Mouse (Mus musculus) embryo, embryonic 10.5 days (tissue): ENCODE data around the gene Olfr467.
"Not testable (repeated sequence)": the region's sequence is repeated elsewhere in the genome, so short reads cannot be mapped to it uniquely, and the experiment has no call there.

Experiments used
- DNase-seq: peaks from one replicate; pipeline ENCODE4 v3.0.0-alpha.2; 2015; ENCODE audit warnings: low spot score

Gene Olfr467

DNA sequence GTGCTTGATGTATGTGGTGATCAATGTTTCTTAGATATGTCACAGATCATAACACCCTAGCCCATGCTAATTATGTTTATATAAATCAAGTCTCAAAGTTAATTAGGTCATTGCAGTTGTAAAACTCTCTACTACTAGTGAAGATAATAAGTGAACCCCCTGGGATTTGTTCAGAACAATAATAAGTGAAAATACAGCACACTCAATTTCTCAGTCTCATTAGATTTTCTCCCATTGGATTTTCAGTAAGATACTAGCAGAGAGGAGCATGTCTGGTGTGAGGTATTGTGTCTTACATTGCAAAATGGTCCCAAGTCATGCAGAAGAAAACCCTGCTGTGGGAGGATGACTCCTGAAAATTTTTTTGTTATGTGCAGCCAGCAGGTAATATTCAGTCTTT, at the start of gene Olfr467:
Gene Olfr467 (plus strand): TSS at position 301 of the 400 bp plus-strand sequence.
- DNase-seq, result no peak

DNA sequence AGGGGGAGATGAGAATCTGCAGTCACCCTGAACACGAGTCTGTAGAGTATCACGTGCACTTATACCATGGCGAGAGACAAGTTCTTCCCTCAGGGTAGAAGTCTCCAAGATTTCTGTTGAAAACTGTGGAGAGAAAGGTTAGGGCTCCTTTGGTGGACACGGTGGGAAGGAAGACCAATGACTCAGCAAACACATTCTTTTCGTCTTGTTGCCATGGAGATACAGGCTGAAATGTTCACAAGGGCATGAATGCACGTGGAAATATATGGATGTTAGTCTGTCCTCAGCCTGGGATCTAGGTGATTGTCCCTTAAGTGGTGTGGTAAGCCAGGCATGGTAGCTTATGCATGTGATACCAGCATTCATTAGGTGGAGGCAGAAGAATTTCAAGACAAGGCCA, 41.3 kb upstream of the Olfr467 start:
- no peak for DNase-seq

DNA sequence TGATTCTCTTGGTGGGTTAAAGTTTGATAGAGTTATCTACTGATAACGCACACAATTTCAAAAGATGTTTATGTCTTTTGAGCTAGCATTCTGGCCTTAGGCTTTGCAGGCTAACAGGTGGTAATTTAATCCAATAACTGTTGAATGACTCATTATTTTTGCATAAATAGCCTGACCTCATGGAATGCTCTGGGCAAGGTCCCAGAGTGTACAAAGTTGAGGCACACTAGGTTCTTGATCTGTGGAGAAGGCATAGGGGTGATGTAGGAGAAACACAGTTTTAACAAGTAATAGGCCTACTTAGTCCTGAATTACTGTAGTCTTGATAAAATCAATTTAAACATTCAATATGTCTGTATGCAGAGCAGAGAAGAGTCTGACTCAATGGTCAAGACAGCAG, 33.8 kb upstream of the Olfr467 start:
- no peak for DNase-seq

DNA sequence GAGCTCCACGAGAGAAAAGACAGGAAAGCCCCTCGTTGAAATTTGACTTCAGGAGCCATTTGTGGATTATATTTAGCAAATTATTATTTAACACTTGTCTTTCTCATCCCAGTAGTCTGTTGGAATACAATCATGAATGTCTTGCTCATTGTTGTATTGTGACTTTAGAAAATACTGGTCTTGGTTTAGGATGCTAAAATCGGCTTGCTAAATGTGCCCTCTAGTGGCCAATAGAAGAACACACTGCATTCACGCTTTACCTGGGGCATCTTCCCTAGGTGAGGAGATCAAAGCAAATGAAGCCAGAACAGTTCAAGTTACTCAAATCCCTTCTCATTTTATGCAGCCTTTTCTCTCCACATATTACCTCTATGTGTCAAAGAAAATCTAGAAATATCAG, 32.5 kb upstream of the Olfr467 start:
- DNase-seq, result peak; percentile 50

DNA sequence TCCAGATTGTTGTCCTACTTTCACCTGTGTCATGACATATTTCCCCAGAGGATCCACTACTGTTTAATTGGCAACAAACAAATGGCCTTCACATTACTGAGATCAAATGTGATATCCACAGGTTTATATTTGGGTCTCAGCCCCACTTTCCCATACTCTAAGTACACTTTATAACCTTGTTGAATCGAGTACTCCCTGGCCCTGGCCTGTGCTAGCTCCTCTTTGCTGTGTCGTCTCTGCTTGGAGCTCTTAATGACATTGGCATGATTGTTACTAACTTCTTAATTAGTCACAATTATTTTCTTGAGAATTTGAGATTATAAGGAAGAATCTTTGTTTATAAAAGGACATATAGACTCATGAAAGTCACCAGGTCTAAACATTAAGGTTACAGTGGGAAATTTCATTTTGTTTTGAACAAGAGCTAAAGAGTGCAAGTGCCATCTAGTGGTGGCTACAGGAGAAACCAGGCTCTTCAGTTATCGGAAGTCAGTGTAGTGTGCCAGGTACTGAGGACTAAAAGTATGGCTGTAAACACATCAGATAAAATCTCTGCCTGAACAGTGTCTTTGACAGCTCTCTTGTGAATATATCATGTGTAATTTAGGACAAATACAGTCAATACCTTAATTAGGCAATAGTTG, 24.0 kb upstream of the Olfr467 start:
- peak; percentile 67 for DNase-seq

DNA sequence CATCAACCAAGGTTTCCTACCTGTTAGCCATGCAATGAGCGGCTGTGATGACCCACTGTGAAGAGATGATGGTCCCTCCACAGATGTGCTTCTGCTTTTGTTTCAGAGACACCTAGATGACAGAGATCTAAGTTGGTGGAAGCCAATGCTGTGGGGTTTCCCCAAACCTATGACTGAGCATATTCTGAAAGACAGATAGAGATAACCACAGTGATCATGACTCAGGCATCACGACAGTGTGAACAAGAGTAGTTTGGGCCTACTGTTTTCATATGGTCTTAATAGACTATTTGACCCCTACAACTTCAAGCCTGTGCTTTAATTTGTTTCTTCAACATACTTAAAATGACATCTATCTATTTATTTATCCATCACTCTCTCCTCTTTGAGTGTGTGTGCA, 15.6 kb upstream of the Olfr467 start:
- DNase-seq, result no peak

DNA sequence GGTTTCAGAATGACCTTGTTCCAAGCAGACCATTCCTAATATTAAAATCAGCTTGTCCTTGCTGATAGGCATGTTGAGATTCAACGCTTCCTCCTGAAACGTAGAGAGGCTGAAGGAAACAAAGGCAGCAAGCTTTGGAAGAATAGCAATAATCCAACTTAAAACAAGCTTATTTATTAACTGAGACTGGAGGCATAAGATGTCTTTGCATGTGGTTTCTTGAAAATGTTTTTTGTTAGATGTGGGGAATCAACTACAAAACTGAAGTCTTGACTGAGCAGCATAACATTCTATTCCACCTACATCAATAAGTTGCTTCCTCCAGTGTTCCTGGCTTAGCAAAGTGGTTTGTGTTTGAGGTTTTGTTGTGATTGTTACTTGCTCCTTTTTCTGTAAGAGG, 11.0 kb upstream of the Olfr467 start, which contains the start of gene Ovch2:
Gene Ovch2 (minus strand): TSS at position 101 of the 400 bp plus-strand sequence.
- DNase-seq, result no peak

DNA sequence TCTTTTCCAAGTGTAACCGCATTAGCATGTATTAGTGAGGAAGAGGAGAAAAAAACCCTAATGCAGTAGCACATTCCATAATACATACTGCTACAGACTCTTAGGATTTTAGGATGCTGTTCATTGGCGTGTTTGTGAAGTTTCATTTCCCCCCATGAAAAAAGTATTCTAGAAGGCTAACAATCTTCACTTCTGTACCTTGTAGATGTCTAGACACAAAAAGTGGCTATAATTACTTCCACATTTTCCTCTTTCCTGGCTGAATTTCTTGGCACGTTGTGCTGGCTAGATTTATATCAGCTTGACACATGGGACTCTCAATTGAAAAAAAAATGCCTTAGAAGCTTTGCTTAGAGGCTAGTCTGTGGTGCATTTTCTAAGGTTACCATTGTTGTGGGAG, 9.9 kb upstream of the Olfr467 start:
- peak; percentile 15 for DNase-seq

DNA sequence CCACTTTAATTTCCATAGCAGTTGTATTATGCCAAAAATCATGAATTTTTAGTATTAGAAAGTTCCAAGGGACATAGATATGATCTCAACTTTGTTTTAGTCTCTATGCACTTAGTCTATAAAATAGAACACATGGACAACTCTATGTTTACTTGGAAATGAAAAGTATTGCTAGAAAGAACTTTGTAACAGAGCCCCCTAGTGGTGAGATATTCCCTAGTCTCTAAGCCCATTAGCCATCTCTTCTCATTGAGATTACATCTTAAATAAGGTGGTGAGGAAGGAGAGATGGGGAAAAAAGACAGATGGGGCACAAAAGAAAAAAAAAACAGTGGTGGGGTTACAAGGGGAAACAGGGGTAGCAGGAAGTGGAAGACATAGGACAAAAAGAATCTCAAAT, 7.4 kb downstream of the Olfr467 start:
- peak; percentile 56 for DNase-seq

DNA sequence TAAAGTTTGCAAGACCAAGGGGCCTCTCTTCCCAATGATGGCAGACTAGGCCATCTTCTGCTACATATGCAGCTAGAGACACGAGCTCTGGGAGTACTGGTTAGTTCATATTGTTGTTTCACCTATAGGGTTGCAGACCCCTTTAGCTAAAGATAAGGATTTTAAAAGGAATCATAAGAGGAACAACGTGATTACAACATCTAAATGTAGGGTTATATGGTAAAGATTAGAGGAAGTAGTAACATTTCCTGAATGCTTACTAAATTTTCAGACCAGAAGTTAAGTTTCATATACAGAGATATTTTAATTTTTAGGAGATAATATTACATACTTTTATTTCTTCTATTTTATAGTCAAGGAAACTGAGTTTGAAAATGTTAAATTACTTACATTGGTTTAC, 11.8 kb downstream of the Olfr467 start:
- not testable (repeated sequence) for DNase-seq

DNA sequence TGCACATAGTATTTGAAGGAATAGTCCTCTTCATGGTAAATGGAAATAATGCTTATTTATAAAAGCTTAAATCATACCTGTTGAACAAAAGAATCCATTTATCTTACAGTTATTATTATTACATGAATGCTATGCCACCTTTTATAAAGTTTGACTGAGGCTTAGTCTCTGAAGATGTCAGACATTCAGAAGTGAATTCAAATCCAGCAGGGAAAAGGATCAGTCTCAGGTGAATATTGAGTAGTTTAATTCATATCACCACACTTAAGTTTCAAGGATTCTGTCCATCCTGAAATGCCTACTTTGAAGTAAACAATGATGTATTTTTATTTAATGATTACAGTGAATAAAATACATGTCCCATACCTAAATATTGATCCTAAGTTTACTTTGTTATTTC, 13.4 kb downstream of the Olfr467 start, which contains the start of gene Olfr469:
Gene Olfr469 (minus strand): TSS at position 101 of the 400 bp plus-strand sequence.
- not testable (repeated sequence) for DNase-seq

DNA sequence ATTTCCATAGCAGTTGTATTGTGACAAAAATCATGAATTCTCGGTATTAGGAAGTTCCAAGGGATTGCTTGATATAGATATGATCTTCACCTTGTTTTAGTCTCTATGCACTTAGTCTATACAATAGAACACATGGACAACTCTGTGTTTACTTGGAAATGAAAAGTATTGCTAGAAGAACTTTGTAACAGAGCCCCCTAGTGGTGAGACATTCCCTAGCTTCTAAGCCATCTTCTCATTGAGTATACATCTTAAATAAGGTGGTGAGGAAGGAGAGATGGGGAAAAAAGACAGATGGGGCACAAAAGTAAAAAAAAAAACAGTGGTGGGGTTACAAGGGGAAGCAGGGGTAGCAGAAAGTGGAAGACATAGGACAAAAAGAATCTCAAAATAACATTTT, 29.7 kb downstream of the Olfr467 start:
- peak; percentile 62 for DNase-seq

DNA sequence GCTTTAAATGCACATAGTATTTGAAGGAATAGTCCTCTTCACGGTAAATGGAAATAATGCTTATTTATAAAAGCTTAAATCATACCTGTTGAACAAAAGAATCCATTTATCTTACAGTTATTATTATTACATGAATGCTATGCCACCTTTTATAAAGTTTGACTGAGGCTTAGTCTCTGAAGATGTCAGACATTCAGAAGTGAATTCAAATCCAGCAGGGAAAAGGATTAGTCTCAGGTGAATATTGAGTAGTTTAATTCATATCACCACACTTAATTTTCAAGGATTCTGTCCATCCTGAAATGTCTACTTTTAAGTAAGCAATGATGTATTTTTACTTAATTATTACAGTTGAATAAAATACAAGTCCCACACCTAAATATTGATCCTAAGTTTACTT, 35.3 kb downstream of the Olfr467 start, which contains the start of gene Olfr470:
Gene Olfr470 (minus strand): TSS at position 101 of the 400 bp plus-strand sequence.
- not testable (repeated sequence) for DNase-seq
